Mouse (Mus musculus): ENCODE measurements around the gene Esyt2.

The Esyt2 gene

DNA sequence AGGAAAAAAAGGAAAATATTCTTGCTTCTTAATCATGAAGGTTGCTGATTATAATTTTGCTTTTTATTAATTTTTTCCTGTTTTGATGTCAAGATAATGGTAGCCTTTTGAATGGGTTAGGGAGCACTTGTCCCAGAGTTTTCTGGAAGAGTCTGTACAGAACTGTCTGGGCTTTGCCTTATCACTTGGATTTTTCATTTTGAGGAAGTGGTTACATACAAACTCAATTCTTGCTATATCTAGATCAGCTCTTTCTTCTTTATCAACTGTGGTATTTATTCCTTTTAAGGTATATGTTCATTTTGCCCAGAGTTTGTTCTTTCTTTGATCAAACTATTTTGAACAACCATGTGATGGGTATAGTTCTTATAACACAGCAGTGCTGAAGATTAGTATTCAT lies 81.1 kb downstream of the Esyt2 start:
- DNase-seq (ENCODE audit: low spot score) = no peak

DNA sequence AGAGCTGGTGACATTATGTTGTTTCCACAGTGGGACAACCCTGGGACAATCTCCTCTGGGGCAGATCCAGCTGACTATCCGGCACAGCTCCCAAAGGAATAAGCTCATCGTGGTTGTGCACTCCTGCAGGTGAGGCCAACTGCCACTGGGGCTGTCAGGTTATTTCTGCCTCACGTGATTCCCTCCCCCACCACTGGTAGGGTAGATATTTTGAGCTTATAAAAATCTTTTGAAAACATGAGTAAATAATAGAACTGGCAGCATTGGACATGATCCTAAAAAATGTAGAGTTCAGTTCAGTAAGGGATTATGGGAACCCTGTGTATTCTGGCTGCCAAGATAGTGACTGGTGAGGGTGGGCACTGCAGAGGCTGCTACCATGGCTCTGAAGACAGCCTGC lies 85.9 kb downstream of the Esyt2 start:
- DNase-seq (ENCODE audit: low spot score) = no peak

DNA sequence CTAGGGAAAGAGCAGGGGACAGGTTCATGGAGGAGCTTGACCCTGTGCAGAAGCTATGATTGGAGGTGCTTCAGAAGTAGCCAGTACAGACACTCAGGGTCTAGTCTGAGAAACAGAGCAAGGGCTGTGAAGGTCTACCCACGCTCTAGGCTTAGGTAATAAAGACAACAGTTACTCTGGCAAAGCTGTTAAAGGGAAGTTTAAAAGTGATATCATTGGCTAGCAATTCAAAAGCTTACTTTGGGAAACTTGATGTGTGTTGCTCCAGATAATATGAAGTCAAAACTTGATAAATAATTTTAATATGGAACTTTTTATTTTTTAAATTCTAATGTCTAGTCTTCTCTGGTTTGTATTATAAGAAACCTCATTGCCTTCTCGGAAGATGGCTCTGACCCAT lies 86.3 kb downstream of the Esyt2 start:
- DNase-seq (ENCODE audit: low spot score) = no peak

DNA sequence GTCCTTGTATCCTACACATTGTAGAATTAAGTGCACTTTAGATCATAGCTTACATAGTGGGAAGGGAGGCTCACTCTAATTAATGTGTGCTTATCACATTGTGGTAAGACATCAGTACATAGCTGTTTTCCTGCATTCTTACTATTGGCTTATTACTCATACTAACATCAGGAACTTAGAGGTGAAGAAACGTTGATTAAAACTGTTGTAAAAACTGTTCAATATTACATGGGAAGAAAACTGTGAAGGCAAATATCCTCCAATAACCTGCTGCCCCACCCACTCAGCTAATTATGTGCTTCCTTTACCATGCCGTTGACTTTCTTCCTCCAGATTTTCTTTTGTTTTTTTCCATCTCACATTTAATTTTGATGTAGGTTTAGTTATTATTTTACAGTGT lies 87.9 kb downstream of the Esyt2 start:
- DNase-seq (ENCODE audit: low spot score) = no peak

DNA sequence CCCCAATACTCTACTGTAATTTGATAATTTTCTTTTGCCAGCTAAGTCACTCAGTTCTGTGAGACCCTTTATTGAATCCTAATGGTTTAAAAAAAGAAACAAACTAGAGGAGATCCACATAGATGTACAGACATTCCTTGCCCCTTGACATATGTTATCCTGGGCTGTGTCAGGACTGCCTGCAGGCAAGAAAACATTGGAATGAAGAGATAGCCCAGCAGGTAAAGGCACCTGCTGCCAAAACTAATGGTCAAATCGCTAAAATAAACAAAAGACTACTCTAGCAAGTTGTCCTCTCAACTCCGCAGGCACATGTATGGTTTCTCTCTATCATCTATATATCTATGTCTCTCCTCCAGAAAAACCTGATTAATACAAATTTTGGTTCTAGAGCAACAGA lies 102.1 kb downstream of the Esyt2 start:
- no peak for DNase-seq (ENCODE audit: low spot score)

DNA sequence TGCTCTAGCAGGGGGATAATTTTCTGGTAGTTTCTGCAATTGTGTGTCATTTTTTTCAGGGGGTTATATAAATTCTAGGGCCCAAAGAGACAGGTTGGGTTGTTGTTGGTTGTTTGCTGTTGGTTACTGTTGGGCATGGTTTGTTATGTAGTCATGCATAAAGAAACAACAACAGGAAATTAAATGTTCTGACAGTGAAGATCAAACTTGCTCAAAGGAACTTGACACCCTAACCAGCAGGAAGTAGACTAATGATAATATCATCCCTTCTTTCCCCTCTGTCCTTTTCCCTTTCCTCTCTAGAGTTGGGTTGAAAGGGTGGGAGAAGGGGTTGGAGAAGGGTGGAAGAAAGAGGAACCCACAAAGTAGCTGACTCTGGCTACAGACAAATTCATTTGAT lies 103.0 kb downstream of the Esyt2 start:
- DNase-seq (ENCODE audit: low spot score) = no peak

DNA sequence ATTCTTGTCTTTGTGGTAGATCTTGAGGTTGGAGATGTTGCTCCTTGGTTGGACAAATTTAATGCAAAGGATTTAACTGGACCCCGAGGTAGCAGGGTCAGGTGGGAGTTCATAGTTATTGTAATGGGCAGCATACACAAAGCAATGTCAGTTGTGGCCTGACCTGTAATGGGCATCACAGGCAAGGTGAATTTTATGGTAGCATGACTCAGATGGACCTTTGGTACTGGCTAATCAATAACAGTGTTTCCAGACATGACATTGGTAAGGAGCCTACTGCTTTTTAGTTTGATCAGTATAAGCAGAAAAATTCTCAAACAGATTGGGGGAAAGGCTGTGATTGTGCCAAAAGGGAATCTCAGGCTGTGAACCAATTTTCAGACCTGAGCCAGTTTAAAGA lies 105.8 kb downstream of the Esyt2 start:
- no peak for DNase-seq (ENCODE audit: low spot score)

DNA sequence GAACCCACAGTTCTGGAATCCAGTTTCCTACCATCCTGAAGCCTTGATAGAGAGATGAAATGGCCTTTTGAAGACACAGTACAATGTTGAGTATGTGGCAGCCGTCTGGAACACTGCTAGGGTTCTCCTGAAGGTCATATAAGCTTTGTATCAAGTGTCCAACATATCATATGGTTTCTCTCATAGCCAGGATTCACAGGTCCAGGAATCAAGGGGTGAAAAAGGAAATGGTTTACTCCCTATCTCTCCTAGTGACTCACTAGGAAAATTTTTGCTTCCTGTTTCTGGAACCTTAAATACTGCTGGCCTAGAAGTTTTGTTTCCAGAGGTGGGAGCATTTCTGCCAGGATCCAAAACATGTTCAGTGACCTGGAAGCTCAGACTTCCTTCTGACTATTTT lies 108.9 kb downstream of the Esyt2 start:
- no peak for DNase-seq (ENCODE audit: low spot score)

DNA sequence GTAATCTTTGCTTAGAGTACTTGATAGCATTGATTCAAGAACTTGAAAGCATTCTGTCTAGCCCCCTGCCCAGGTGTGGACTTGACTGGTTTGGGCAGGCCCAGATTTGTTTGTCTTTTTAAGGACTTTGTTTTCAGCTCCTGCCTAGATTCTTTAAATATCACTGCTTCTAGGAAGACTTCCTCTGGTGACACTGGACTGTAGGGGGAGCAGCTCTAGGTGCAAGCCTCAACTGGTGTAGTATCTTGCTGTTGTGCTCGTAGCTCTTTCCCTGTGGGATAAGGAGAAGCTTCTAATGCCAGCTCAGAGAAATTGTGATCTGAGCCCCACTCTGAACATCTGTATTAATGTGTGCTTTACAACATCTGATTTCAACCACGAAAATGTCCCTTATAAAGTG lies 113.3 kb downstream of the Esyt2 start:
- DNase-seq (ENCODE audit: low spot score) = no peak

DNA sequence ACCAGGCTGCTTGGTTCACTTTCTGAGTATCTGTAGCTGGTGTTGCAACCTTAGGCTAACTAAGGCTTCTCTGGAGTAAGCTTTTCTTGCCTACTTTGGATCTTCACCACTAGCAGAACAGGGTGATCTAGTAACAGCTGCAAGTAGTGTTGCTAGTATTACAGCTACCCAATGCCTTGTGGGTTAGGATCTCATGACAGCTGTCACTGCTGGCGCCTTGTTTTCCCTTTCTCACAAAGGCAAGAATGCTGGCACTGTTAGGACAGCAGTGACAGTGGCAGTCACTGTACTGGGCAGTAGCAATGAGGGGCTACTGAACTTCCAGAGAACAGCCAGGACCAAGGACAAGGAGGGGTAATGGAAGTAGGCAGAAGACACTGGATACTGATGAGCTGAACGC lies 114.3 kb downstream of the Esyt2 start:
- no peak for DNase-seq (ENCODE audit: low spot score)

DNA sequence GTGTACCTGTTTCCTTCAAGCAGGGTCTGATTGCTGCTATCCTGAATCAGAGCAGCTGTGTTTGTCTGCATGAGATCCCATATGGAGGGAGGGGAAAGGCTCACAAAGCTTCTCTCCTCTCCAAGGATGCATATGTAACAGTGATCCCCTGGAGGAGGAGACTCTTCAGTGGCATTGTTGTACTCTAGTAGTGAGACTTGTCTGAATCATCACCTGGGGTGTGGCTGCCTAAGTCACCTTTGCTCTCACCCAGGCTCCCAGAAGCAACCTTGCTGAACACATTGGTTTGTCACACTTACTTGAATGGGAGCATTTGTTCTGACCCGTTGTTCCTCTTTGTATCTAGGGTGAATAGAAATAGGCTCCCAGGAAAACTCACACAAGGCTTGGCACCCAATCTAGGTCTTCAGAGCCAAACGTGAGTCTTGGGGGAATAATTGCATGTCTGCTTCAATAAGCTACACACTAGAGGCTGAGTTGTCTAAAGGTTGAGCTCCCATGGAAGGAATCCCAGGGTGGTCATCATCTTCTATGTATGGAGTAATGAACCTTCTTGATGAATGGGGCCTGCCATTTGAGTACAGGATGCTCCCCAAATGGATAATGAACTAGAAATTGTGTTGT lies 115.2 kb downstream of the Esyt2 start:
- no peak for DNase-seq (ENCODE audit: low spot score)

DNA sequence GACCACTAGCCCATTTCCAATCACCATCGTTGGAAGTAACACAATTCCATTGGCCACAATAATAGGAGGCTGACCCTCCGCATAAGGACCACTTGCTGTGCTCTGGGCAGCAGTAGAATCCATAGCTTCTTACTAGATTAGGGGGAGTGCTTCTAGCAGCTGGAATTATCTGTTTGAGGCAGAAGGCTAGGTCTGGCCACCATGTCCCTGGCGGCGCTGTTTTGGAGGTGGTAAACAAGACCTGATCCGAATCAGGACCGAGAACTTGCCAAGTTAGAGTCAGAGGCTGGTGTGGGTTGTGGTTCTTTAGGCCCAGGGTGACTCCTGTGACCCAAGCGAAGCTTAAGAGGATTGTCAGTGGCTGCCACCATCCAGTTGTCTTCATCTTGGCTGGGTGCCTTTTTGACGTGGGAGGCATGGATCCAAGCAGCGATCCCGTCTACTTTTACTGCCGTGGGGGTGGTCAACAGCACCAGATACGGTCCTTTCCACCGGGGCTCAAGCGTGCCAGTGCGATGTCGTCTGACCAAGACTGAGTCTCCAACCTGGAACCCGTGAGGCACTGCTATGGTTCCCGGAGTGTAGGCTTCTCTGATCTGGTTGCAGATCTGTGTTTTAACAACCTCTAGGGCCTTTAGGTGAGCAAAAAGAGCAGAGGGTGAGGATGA lies 123.2 kb downstream of the Esyt2 start:
- DNase-seq (ENCODE audit: low spot score) = peak; percentile 13

DNA sequence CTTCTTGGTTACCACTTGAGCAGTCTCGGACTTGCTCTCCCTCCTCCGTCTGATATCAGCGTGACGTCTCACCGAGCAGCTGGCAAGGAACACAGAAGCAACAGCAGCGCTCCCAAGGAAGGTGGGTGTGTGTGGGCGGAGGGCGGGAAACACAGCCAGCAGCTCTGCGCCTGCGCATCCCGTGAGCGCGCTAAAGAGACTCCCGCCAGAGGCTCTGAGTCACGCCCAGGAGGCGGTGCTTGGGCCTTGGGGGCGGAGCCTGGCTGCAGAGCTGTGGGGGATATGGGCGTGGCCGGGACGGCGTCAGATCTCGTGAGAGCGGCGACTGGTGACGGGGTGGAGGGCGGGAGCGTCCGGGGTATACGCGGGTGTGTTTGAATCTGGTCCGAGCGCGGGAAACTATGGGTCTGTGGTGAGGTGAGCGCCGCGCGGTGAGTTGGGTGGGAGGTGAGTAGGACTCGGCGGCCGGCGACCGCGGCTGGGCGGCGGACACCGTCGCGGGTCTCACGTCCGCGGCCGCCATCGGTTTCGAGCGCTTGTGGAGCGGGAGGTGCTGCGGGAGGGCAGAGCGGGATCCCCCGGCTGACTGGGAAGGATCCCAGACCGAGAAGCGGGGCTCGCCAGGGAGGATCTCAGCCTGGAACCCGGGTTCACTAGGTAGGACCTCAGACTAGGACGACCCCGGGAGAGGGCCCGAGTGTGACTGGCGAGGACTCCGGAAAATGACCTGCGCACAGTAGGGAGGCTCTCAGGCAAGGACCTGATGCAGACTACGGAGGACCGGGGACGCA lies 124.2 kb downstream of the Esyt2 start, which contains the start of gene Ncapg2:
Gene Ncapg2, plus strand, starts transcription at position 358 of the 791 bp plus-strand sequence.
- peak; percentile 98 for DNase-seq (ENCODE audit: low spot score)

DNA sequence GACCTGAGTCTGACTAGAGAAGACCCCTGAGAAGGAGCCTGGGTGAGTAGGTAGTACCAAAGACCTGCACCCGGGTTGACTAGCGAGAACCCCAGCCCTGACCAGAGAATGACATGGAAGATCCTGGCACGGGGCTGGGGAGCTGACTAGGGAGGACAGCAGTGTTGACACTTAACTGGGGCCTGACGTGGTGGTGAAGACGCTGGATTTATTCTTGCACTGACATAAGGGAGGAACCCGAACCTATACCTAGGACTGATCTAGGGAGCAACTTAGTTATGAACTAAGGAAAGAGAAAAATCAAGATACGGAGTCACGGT lies 124.8 kb downstream of the Esyt2 start:
- no peak for DNase-seq (ENCODE audit: low spot score)

DNA sequence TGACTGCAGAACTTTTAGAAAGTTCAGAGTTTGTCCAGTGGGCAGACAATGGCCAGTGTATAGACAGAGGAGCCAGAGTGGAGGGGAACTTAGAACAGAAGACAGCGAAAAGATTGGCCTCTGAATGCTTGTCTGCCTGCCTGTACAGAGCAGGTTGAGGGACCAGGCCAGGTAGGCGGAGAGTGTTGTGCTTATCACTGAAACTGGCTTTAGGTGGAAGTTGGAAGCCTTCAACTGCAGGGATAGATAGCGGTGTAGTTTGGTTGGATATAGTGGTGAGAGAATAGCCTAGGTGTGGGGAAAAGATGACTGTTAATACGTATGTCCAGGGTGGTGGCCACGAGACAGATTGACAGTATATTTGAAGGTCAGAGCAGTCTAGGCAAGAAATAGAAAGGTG lies 126.9 kb downstream of the Esyt2 start:
- no peak for DNase-seq (ENCODE audit: low spot score)

DNA sequence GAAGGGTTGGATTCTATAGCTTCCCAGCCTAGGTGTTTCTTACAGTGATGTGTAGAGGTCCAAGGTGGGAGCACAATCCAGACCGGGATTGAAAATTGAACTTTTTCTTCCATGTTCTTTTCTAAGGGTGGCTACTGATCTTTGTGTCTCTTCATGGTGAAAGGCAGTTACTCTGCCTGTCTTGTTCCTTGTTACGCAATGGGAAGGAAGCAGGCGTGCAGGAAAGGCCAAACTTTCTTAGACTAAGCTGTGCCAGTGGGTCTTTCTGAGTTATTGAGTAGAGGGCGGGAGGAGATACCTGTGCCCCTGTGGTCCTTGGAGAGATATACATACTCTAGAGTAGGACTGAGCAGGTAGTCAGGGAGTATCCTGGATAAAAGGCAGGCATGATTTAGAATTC lies 133.9 kb downstream of the Esyt2 start:
- DNase-seq (ENCODE audit: low spot score) = no peak

DNA sequence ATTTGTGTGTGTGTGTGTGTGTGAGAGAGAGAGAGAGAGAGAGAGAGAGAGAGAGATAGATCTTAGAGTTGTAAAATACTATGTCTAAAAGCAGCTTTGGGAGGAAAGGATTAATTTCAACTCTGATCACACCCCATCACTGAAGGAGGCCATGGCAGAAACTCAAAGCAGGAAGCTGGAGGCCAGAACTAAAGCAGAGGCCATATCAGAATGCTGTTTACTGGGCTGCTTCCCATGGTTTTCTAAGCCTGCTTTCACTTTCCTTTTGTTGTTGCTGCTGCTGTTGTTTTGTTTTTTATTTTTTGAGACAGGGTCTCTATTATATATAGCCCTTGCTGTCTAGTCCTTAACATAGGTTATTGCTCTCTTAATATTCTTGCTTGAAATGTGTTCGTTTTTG lies 135.5 kb downstream of the Esyt2 start:
- DNase-seq (ENCODE audit: low spot score) = no peak

DNA sequence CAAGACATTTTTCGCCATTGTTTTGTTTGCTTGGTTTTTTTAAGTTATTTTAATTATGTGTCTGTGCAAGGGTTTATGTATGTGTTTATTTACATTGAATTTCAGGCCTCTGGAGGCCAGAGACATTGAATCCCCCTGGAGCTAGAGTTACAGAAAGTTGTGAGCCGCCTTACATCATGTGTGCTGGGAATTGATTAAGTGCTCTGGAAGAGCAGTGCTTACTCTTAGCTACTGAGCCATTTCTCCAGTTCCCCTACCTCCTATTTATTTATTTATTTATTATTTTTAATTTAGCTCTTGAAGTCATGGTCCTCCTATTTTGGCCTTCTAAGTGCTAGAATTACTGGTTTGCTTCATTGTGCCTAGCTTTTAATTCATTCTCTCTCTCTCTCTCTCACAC lies 140.7 kb downstream of the Esyt2 start:
- DNase-seq (ENCODE audit: low spot score) = no peak

DNA sequence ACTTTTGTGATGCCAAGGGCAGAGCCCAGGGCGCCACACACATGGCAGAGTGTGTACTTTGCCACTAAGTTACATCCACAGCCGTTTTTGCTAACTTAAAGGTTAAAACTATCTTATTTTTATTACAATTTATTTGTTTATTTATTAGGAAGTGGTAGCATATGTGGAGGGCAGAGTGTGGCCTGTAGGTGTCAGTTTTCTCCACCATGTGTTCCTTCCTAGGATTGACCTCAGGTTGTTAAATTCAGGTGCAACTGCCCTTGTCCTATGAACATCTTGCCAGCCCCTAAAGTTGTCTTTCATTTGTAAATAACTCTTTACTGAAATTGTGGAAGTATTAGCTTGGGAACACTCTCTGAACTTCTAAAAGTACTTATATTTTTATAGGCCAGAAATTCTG lies 144.4 kb downstream of the Esyt2 start:
- DNase-seq (ENCODE audit: low spot score) = no peak

DNA sequence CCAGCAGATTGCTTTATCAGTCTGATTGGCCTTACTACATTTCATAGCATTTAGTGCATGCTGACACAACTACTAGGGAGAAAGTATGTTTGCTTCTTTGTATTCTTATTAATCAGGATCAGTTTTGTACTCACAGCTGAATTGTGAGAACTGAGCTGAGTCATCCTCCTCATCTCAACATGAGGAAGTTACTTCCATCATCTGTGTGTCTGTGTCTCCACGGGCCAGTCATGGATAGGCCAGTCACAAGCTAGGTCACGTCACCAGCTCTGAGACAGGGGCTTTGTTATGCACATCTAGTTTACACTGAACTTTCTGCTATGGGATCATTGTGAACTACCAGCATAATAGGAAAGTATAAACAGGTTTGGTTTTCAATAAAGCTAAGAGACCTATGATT lies 152.7 kb downstream of the Esyt2 start:
- DNase-seq (ENCODE audit: low spot score) = no peak

DNA sequence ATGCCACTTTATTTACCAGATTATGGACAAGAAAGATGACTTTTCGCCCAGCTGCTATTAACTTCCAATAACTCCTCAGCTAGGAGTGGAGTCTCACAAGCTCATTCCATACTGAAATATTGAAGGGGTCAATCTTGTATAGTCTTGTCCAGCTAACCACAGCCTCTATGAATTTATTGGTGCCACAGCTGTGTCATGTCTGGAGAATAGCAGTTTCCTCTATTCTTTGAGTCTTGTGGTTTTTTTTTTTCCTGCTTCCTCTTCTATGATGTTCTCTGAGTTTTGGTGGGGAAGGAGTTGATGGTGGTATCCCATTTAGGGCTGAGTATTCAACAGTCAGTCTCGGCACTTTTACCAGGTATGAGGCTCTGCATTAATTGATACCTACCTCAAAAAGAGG lies 154.2 kb downstream of the Esyt2 start:
- DNase-seq (ENCODE audit: low spot score) = no peak

DNA sequence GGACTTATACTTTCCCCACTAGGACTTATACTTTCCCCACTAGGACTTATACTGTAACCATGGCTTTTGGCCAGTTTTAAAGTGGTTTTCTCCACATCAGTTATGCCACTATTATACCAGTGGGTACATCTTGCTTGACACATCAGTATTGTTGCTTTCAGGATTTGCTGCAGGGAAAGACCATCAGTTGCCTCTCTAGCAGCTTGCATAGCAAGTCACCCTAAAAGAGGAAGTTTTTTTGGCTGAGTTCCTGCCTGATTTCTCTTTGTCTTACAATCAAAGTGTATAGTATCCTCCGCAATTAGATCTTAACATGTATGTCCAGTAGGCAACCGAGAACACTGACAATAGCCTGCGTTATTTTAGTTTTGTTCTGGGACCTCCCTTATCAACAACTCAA lies 155.1 kb downstream of the Esyt2 start:
- no peak for DNase-seq (ENCODE audit: low spot score)

DNA sequence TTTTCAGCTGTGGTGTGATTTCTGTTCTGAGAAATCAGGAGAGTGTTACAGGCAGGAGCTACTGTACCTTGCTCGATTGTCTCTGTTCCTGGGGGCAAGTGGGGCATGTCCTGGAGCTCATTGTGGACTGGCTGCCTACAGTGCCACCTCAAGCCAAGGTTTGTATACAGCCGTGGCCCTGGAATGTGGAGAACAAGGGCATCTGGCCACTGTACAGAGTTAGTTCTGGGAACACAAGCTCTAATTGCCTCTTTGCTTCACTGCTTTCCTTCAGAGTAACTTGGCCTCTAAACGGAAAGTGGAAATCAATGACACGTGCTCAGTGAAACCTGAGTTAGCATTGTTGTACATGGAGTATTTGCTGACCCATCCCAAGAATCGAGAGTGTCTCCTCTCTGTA lies 157.6 kb downstream of the Esyt2 start:
- DNase-seq (ENCODE audit: low spot score) = no peak
